Mouse (Mus musculus): ENCODE measurements around the gene D17H6S53E. TPM values are rescaled to one million over a fixed set of nuclear protein-coding genes. Genes with fewer than 3 reads are reported as not detected.
A peak's percentile ranks its signal among the peaks of the same experiment; 100 is the strongest.

The D17H6S53E gene
- total RNA-seq, 1 experiment: 11.2 TPM

- Histone ChIP-seq H3K9me3 (ENCODE audit: control insufficient read depth, insufficient read depth, low read depth, low read length) (no peaks in the 10 kb centered on the region), H3K27ac (ENCODE audit: insufficient read depth, low read depth, low read length, poor library complexity, severe bottlenecking) (no peak overlapping the region), H3K36me3 (ENCODE audit: control insufficient read depth, insufficient read depth, low read length, poor library complexity, severe bottlenecking) (no peaks in the 10 kb centered on the region), H3K4me1 (ENCODE audit: control insufficient read depth in 2 of 2, insufficient read depth in 2 of 2, low read length in 2 of 2, poor library complexity in 1 of 2) (peaks cover 0 to 5% of the 10 kb centered on the region in 2 experiments; a peak in 2 of 4 replicates), H3K9ac (ENCODE audit: insufficient read depth, low read depth, low read length, poor library complexity, severe bottlenecking) (no peak overlapping the region), H3K4me3 (ENCODE audit: insufficient read depth in 1 of 2, low read depth in 1 of 2, low read length in 2 of 2, poor library complexity in 1 of 2, severe bottlenecking in 1 of 2) (no peak overlapping the region)
- in situ Hi-C loops (cut with MboI; ENCODE audit: low sequenced_read_pairs in 2 of 2, unreplicated experiment in 2 of 2): no loop called here
- DNase-seq (ENCODE audit: low read depth, low spot score): no peak
- TF ChIP-seq MAFK (IDR thresholded peaks at IDR 0.05; ENCODE audit: insufficient read depth, low read depth, low read length) (no peak), HCFC1 (IDR thresholded peaks at IDR 0.05; ENCODE audit: borderline replicate concordance, insufficient read depth, low read length) (no peak), ZC3H11A (IDR thresholded peaks at IDR 0.05; ENCODE audit: borderline replicate concordance, low read depth, low read length) (no peak), ZNF384 (IDR thresholded peaks at IDR 0.05; ENCODE audit: low read depth, low read length) (no peak), CHD2 (IDR thresholded peaks at IDR 0.05; ENCODE audit: low read depth, low read length) (no peak)
These were observed 42.2 kb upstream of the D17H6S53E start for GRCm38 (mm10) chr17:35083929-35084497.

DNA sequence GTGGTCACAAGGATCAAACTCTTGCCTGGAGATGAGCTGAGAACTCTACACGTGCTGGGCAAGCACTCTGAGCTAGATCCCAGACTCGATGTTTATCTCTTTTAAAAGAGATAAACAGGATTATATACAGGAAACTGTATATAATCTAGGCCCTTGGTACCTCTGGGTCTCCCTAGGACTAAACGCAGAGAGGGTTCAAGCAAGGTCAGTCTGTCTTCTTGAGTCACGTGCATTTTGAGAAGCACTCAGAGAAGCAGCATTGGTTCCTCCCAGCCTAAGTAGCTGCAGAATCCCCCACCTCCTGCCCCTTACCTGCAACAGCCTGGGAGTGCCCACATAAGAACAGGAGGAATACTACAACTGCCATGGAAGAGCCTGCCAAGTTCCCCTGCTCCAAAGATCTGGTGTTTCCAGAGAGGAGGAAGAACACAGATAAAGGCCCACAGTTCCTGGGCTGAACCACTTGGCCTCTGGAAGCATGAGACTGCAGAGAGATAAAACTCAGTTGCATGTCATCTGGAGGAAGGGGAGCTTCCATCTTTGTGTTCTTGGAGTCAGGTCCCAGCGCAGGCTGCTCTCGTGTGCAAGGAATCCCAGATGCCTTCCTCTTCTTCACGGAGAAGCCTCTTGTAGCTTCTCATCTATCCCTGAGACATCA, 40.8 kb upstream of the D17H6S53E start, which contains the start of gene Ly6g6f:
Gene Ly6g6f, minus strand, starts transcription at position 403 of the 658 bp plus-strand sequence.
- Histone ChIP-seq H3K4me1 (ENCODE audit: control insufficient read depth in 2 of 2, insufficient read depth in 2 of 2, low read length in 2 of 2, poor library complexity in 1 of 2) (peaks cover 0 to 3% of the 10 kb centered on the region in 2 experiments; a peak in 1 of 4 replicates), H3K27ac (ENCODE audit: insufficient read depth, low read depth, low read length, poor library complexity, severe bottlenecking) (no peak within 1 kb of the TSS), H3K9ac (ENCODE audit: insufficient read depth, low read depth, low read length, poor library complexity, severe bottlenecking) (no peak within 1 kb of the TSS), H3K9me3 (ENCODE audit: control insufficient read depth, insufficient read depth, low read depth, low read length) (no peaks in the 10 kb centered on the region), H3K4me3 (ENCODE audit: insufficient read depth in 1 of 2, low read depth in 1 of 2, low read length in 2 of 2, poor library complexity in 1 of 2, severe bottlenecking in 1 of 2) (no peak within 1 kb of the TSS), H3K36me3 (ENCODE audit: control insufficient read depth, insufficient read depth, low read length, poor library complexity, severe bottlenecking) (no peaks in the 10 kb centered on the region)
- TF ChIP-seq ZNF384 (IDR thresholded peaks at IDR 0.05; ENCODE audit: low read depth, low read length) (no peak), ZC3H11A (IDR thresholded peaks at IDR 0.05; ENCODE audit: borderline replicate concordance, low read depth, low read length) (no peak), MAFK (IDR thresholded peaks at IDR 0.05; ENCODE audit: insufficient read depth, low read depth, low read length) (no peak)
- DNase-seq (ENCODE audit: low read depth, low spot score): no peak
- in situ Hi-C loops (cut with MboI; ENCODE audit: low sequenced_read_pairs in 2 of 2, unreplicated experiment in 2 of 2): no loop called here

DNA sequence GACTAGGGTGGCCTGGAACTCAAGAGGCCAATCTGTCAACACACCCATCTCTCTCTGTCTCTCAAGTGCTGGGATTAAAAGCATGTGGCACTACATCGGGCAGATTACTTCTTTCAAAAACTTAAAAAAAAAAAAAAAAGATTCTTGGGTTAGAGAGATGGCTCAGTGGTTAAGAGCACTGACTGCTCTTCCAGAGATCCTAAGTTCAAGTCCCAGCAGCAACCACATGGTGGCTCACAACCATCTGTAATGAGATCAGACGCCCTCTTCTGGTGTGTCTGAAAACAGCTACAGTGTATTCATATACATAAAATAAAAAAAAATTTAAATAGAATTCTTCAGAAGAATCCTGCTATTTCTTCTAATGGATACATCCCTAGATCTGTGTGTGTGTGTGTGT, 38.0 kb upstream of the D17H6S53E start:
- no peak for TF ChIP-seq ZC3H11A (IDR thresholded peaks at IDR 0.05; ENCODE audit: borderline replicate concordance, low read depth, low read length)
- TF ChIP-seq ZNF384 (IDR thresholded peaks at IDR 0.05; ENCODE audit: low read depth, low read length): peak; percentile 54
- in situ Hi-C loops (cut with MboI; ENCODE audit: low sequenced_read_pairs in 2 of 2, unreplicated experiment in 2 of 2): no loop called here

DNA sequence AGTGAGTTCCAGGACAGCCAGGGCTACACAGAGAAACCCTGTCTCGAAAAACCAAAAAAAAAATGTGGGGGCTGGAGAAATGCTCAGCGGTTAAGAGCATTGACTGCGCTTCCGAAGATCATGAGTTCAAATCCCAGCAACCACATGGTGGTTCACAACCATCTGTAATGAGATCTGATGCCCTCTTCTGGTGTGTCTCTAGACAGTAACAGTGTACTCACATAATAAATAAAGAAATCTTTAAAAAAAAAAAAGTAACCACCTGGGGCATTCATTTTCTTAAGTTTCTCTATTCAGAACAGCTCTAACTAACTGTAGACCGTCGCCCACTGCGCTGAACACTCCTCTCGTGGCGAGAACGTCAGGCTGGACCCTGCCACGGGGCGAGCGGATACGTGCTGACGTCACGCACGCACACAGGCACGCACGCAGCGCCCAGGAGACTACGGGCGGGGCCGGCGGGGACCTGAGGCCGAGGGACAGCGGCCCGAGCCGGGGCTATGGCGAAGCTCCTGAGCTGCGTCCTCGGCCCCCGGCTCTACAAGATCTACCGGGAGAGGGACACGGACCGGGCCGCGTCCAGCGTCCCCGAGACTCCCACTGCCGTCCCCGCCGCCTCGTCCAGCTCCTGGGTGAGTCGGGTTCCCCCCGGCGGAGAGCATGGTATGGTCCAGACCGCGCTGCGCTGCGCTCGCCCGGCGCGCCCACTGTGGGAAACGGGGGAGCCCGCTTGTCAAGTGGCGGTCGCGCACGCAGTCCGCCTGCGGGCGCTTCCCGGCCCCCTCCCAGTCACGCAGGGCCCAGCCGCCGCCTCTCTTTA, 37.1 kb upstream of the D17H6S53E start, which contains the start of gene Abhd16a:
Gene Abhd16a, plus strand, starts transcription at position 439 of the 820 bp plus-strand sequence.
- TF ChIP-seq MAFK (IDR thresholded peaks at IDR 0.05; ENCODE audit: insufficient read depth, low read depth, low read length) (no peak), ZNF384 (IDR thresholded peaks at IDR 0.05; ENCODE audit: low read depth, low read length) (0 out of 2 replicates have a peak, but pooled peaks have one; percentile 43)
- H3K27ac ChIP-seq (ENCODE audit: insufficient read depth, low read depth, low read length, poor library complexity, severe bottlenecking): peak within 1 kb of the TSS; percentile 74; the same call in 1 of the 2 replicates
- peak within 1 kb of the TSS; percentile 74 to 85 for H3K4me3 ChIP-seq (ENCODE audit: insufficient read depth in 1 of 2, low read depth in 1 of 2, low read length in 2 of 2, poor library complexity in 1 of 2, severe bottlenecking in 1 of 2)
- peaks cover 4% of the 10 kb centered on the region; the same call in 1 of the 2 replicates for H3K36me3 ChIP-seq (ENCODE audit: control insufficient read depth, insufficient read depth, low read length, poor library complexity, severe bottlenecking)
- no peaks in the 10 kb centered on the region for H3K9me3 ChIP-seq (ENCODE audit: control insufficient read depth, insufficient read depth, low read depth, low read length)
- H3K9ac ChIP-seq (ENCODE audit: insufficient read depth, low read depth, low read length, poor library complexity, severe bottlenecking): peak within 1 kb of the TSS; percentile 97
- H3K4me1 ChIP-seq (ENCODE audit: control insufficient read depth in 2 of 2, insufficient read depth in 2 of 2, low read length in 2 of 2, poor library complexity in 1 of 2): peaks cover 0 to 2% of the 10 kb centered on the region in 2 experiments; a peak in 1 of 4 replicates
- in situ Hi-C loops (cut with MboI; ENCODE audit: low sequenced_read_pairs in 2 of 2, unreplicated experiment in 2 of 2): no loop called here
- peak; percentile 81 for DNase-seq (ENCODE audit: low read depth, low spot score)

More for the DNA sequence above, 38.0 kb upstream of the D17H6S53E start:
- H3K36me3 ChIP-seq (ENCODE audit: control insufficient read depth, insufficient read depth, low read length, poor library complexity, severe bottlenecking): peaks cover 4% of the 10 kb centered on the region; the same call in 1 of the 2 replicates
- no peak overlapping the region for H3K4me3 ChIP-seq (ENCODE audit: insufficient read depth in 1 of 2, low read depth in 1 of 2, low read length in 2 of 2, poor library complexity in 1 of 2, severe bottlenecking in 1 of 2)
- H3K27ac ChIP-seq (ENCODE audit: insufficient read depth, low read depth, low read length, poor library complexity, severe bottlenecking): no peak overlapping the region
- H3K9me3 ChIP-seq (ENCODE audit: control insufficient read depth, insufficient read depth, low read depth, low read length): no peaks in the 10 kb centered on the region
- DNase-seq (ENCODE audit: low read depth, low spot score): no peak
- H3K9ac ChIP-seq (ENCODE audit: insufficient read depth, low read depth, low read length, poor library complexity, severe bottlenecking): no peak overlapping the region
- H3K4me1 ChIP-seq (ENCODE audit: control insufficient read depth in 2 of 2, insufficient read depth in 2 of 2, low read length in 2 of 2, poor library complexity in 1 of 2): peaks cover 0 to 2% of the 10 kb centered on the region in 2 experiments; a peak in 1 of 4 replicates

Measured in ES-E14 (cell line).